Mouse (Mus musculus) heart, adult 10 weeks (tissue): Measurements from ENCODE around the gene Olfr770. TPM values are rescaled to one million over a fixed set of nuclear protein-coding genes. Genes with fewer than 3 reads are reported as not detected.

ENCODE experiments used
- polyA plus RNA-seq: library from polyadenylated mRNA; stranded (reverse); fragments of 350-450 nt; fragmentation: Illumina TruSeq; extraction: RNeasy Lipid Tissue Mini Kit (QIAGEN cat#74804); gene quantifications from one replicate; pipeline ENCODE4 v1.2.3, GENCODE M21; 2014; ENCODE audit warnings: low read depth, low replicate concordance

The Olfr770 gene
- not detected for polyA plus RNA-seq

GRCm38 (mm10) chr10:129138898-129139297 is at the start of gene Olfr770:
Olfr770 (minus strand) TSS chr10:129138998.

GRCm38 (mm10) chr10:129187319-129187718 is 48.5 kb upstream of the Olfr770 start, which contains the start of gene Olfr773:
Olfr773 (minus strand) TSS chr10:129187419.

GRCm38 (mm10) chr10:129177821-129178220 is 39.0 kb upstream of the Olfr770 start, which contains the start of gene Olfr772:
Olfr772 (minus strand) TSS chr10:129177921.

GRCm38 (mm10) chr10:129164651-129165050 is 25.9 kb upstream of the Olfr770 start, which contains the start of gene Olfr771:
Olfr771 (minus strand) TSS chr10:129164751.

GRCm38 (mm10) chr10:129117761-129118160 is 21.0 kb downstream of the Olfr770 start, which contains the start of gene Olfr769:
Olfr769 (minus strand) TSS chr10:129117861.

GRCm38 (mm10) chr10:129099275-129099674 is 39.5 kb downstream of the Olfr770 start, which contains the start of gene Olfr768:
Olfr768 (minus strand) TSS chr10:129099375.

GRCm38 (mm10) chr10:129082810-129083209 is 56.0 kb downstream of the Olfr770 start, which contains the start of gene Olfr767:
Olfr767 (minus strand) TSS chr10:129082910.

Other genes with a start within 250 kb of the Olfr770 start
- 0.97 TPM for gene Gdf11, start 247.3 kb downstream of the Olfr770 start, polyA plus RNA-seq
- gene Cd63, start 238.0 kb downstream of the Olfr770 start, polyA plus RNA-seq: 176 TPM
- 13.4 TPM for gene Rdh5, start 216.1 kb downstream of the Olfr770 start, polyA plus RNA-seq
- 352 TPM for gene Bloc1s1, start 215.0 kb downstream of the Olfr770 start, polyA plus RNA-seq
- 122 TPM for gene Itga7, start 205.2 kb downstream of the Olfr770 start, polyA plus RNA-seq
- gene Mettl7b, start 178.0 kb downstream of the Olfr770 start, polyA plus RNA-seq: not detected
- not detected for gene Olfr9, start 149.6 kb downstream of the Olfr770 start, polyA plus RNA-seq
- gene Olfr763, start 128.2 kb downstream of the Olfr770 start, polyA plus RNA-seq: not detected
- gene Olfr764-ps1, start 99.1 kb downstream of the Olfr770 start, polyA plus RNA-seq: not detected
- gene Olfr765, start 89.0 kb downstream of the Olfr770 start, polyA plus RNA-seq: not detected
- not detected for gene Olfr766-ps1, start 70.0 kb downstream of the Olfr770 start, polyA plus RNA-seq
- gene Olfr767, start 56.1 kb downstream of the Olfr770 start, polyA plus RNA-seq: not detected
- not detected for gene Olfr768, start 39.6 kb downstream of the Olfr770 start, polyA plus RNA-seq
- not detected for gene Olfr769, start 21.1 kb downstream of the Olfr770 start, polyA plus RNA-seq
- gene Olfr771, start 25.8 kb upstream of the Olfr770 start, polyA plus RNA-seq: not detected
- not detected for gene Olfr772, start 38.9 kb upstream of the Olfr770 start, polyA plus RNA-seq
- not detected for gene Olfr773, start 48.4 kb upstream of the Olfr770 start, polyA plus RNA-seq
- gene Olfr774, start 97.2 kb upstream of the Olfr770 start, polyA plus RNA-seq: not detected
- not detected for gene Olfr775, start 109.4 kb upstream of the Olfr770 start, polyA plus RNA-seq
- not detected for gene Olfr776, start 120.1 kb upstream of the Olfr770 start, polyA plus RNA-seq
- not detected for gene Olfr777, start 132.5 kb upstream of the Olfr770 start, polyA plus RNA-seq
- gene Olfr780, start 179.1 kb upstream of the Olfr770 start, polyA plus RNA-seq: not detected
- gene Olfr781, start 189.9 kb upstream of the Olfr770 start, polyA plus RNA-seq: not detected
- gene Olfr782, start 209.9 kb upstream of the Olfr770 start, polyA plus RNA-seq: not detected
- gene Olfr784, start 245.1 kb upstream of the Olfr770 start, polyA plus RNA-seq: not detected